ENCODE assay signal across 13 mouse cellular contexts in the genomic region with DNA sequence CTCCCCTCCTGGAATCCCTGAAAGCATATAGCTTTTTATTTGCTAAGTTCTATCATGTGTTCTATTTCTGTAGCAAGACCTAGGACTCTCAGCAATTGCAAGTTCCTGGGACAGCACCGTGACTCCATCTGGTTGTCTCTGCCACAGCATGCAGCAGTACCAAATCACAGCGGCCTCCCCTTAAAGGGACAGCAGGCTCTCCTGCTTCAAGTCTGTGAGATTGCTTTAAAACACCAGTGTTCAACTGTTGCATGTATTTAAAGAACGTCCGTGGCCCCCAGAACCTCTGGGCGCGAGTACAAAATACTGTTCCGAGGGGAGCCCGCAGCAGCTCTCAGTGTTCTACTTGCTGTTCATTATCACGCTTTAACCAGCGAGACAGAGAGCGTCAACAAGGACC.
DNase-seq lines count a peak whose midpoint lies in the region; ATAC-seq and TF ChIP-seq lines count a peak whose summit lies in the region.
"Had no signal": no experiment of that assay in that cellular context is flagged by ENCODE, and none has a peak within 500 bp of the region (broad histone marks: within the 10 kb centered on the region; RNA-seq: fewer than 3 reads in every experiment).

No protein-coding gene starts in this region.

- no peak overlapping the region for H3K4me2 ChIP-seq in forebrain, postnatal 0 days (ENCODE audit: low read depth)
- H3K4me2 ChIP-seq in forebrain, embryonic 12.5 days, result no peak overlapping the region
- no peak overlapping the region for H3K4me2 ChIP-seq in hindbrain, postnatal 0 days (ENCODE audit: low read depth, low read length)
- H3K4me2 ChIP-seq: intestine, embryonic 15.5 days; midbrain, embryonic 12.5 days had no signal

- H3K4me3 ChIP-seq in forebrain, postnatal 0 days (ENCODE audit: low read depth, low read length), result no peak overlapping the region
- H3K4me3 ChIP-seq in forebrain, embryonic 12.5 days (replicated peaks), result no peak overlapping the region
- H3K4me3 ChIP-seq in hindbrain, embryonic 10.5 days, result no peak overlapping the region
- no peak overlapping the region for H3K4me3 ChIP-seq in hindbrain, postnatal 0 days (ENCODE audit: low read length)
- H3K4me3 ChIP-seq: intestine, embryonic 15.5 days; midbrain, embryonic 12.5 days had no signal

- no peaks in the 10 kb centered on the region; the same call in 1 of the 2 replicates for H3K4me1 ChIP-seq in forebrain, postnatal 0 days (ENCODE audit: insufficient read depth)
- H3K4me1 ChIP-seq in forebrain, embryonic 12.5 days, result peaks cover 14% of the 10 kb centered on the region
- peaks cover 30% of the 10 kb centered on the region for H3K4me1 ChIP-seq in hindbrain, embryonic 10.5 days (replicated peaks)
- no peaks in the 10 kb centered on the region for H3K4me1 ChIP-seq in hindbrain, postnatal 0 days (ENCODE audit: insufficient read depth, low read length)
- H3K4me1 ChIP-seq: intestine, embryonic 15.5 days had no signal

- no peak overlapping the region for H3K9ac ChIP-seq in forebrain, postnatal 0 days
- no peak overlapping the region for H3K9ac ChIP-seq in forebrain, embryonic 12.5 days
- H3K9ac ChIP-seq in hindbrain, postnatal 0 days (replicated peaks; ENCODE audit: low read length), result no peak overlapping the region
- H3K9ac ChIP-seq: intestine, embryonic 15.5 days; midbrain, embryonic 12.5 days had no signal

- no peaks in the 10 kb centered on the region for H3K27me3 ChIP-seq in forebrain, postnatal 0 days (ENCODE audit: insufficient read depth, low read length)
- H3K27me3 ChIP-seq in forebrain, embryonic 12.5 days, result no peaks in the 10 kb centered on the region
- H3K27me3 ChIP-seq in hindbrain, embryonic 10.5 days (ENCODE audit: insufficient read depth, poor library complexity, severe bottlenecking), result peaks cover 12% of the 10 kb centered on the region; the same call in 1 of the 2 replicates
- no peaks in the 10 kb centered on the region for H3K27me3 ChIP-seq in hindbrain, postnatal 0 days (ENCODE audit: insufficient read depth, low read length)
- H3K27me3 ChIP-seq: intestine, embryonic 15.5 days; midbrain, embryonic 12.5 days had no signal

- no peak for TF ChIP-seq CTCF in forebrain, postnatal 0 days (IDR thresholded peaks at IDR 0.05; ENCODE audit: low read depth)
- no peak for TF ChIP-seq CTCF in hindbrain, postnatal 0 days (IDR thresholded peaks at IDR 0.05; ENCODE audit: low read depth)

- H3K36me3 ChIP-seq in forebrain, postnatal 0 days (ENCODE audit: insufficient read depth), result no peaks in the 10 kb centered on the region
- H3K36me3 ChIP-seq in forebrain, embryonic 12.5 days (replicated peaks), result no peaks in the 10 kb centered on the region
- no peaks in the 10 kb centered on the region for H3K36me3 ChIP-seq in hindbrain, embryonic 10.5 days
- H3K36me3 ChIP-seq in hindbrain, postnatal 0 days (ENCODE audit: insufficient read depth, low read length), result no peaks in the 10 kb centered on the region
- H3K36me3 ChIP-seq: intestine, embryonic 15.5 days; midbrain, embryonic 12.5 days had no signal

- peak; percentile 36; the same call in 1 of the 2 replicates for ATAC-seq in forebrain, postnatal 0 days
- no peak for ATAC-seq in forebrain, embryonic 12.5 days (ENCODE audit: low FRiP score)
- ATAC-seq in hindbrain, postnatal 0 days, result no peak
- no peak for ATAC-seq in CD4-positive, CD25-positive, alpha-beta regulatory T cell, adult 4 months
- ATAC-seq: intestine, embryonic 15.5 days had no signal

- no peaks in the 10 kb centered on the region for H3K9me3 ChIP-seq in forebrain, postnatal 0 days (ENCODE audit: low read length)
- H3K9me3 ChIP-seq in forebrain, embryonic 12.5 days, result no peaks in the 10 kb centered on the region
- H3K9me3 ChIP-seq in hindbrain, embryonic 10.5 days, result peaks cover 9% of the 10 kb centered on the region; the same call in 1 of the 2 replicates
- no peaks in the 10 kb centered on the region for H3K9me3 ChIP-seq in hindbrain, postnatal 0 days (ENCODE audit: low read length)
- H3K9me3 ChIP-seq: intestine, embryonic 15.5 days; midbrain, embryonic 12.5 days had no signal

- 51% methylated on average over 11 of the region's 11 CpGs for WGBS in forebrain, postnatal 0 days
- 64% methylated on average over 11 of the region's 11 CpGs for WGBS in forebrain, embryonic 12.5 days
- WGBS in hindbrain, embryonic 10.5 days, result 66% methylated on average over 11 of the region's 11 CpGs
- WGBS in hindbrain, postnatal 0 days, result 60% methylated on average over 11 of the region's 11 CpGs

- DNase-seq in forebrain, postnatal 0 days, result no peak
- no peak for DNase-seq in hindbrain, embryonic 10.5 days (ENCODE audit: low spot score)
- no peak for DNase-seq in hindbrain, postnatal 0 days (ENCODE audit: low spot score)
- peak; percentile 75 for DNase-seq in brain, adult 2 months (ENCODE audit: low read depth, low spot score)
- DNase-seq in cerebellum, postnatal 36 days, result peak; percentile 26 to 31
- DNase-seq in ovary, adult 18-20 months (ENCODE audit: low spot score), result no peak
- DNase-seq: liver; right cerebral cortex, postnatal 14 days had no signal

- H3K27ac ChIP-seq in forebrain, postnatal 0 days (ENCODE audit: low read depth, low read length), result no peak overlapping the region
- H3K27ac ChIP-seq in forebrain, embryonic 12.5 days, result no peak overlapping the region
- peak overlapping the region; percentile 66 for H3K27ac ChIP-seq in hindbrain, embryonic 10.5 days
- H3K27ac ChIP-seq in hindbrain, postnatal 0 days, result no peak overlapping the region
- H3K27ac ChIP-seq: intestine, embryonic 15.5 days; kidney, postnatal 0 days had no signal

Comparison
In these comparisons a context has a peak if more than half of its experiments do, and no peak if none do; other contexts are left out.
1. DNase-seq: peak in brain, adult 2 months (single experiment) and cerebellum, postnatal 36 days (2 of 2); none in forebrain, postnatal 0 days (single experiment), hindbrain, embryonic 10.5 days (single experiment), hindbrain, postnatal 0 days (single experiment) and ovary, adult 18-20 months (single experiment).